Mouse (Mus musculus): ENCODE data around the gene Fgf11. TPM values are rescaled to one million over a fixed set of nuclear protein-coding genes. Genes with fewer than 3 reads are reported as not detected.

Gene Fgf11
- total RNA-seq, 1 experiment from 2014 or later: 5.4 TPM

- ATAC-seq (replicated peaks in 1 of 2; ENCODE audit: insufficient read depth in 1 of 2, low FRiP score in 2 of 2, low TSS enrichment in 1 of 2, low read depth in 1 of 2, poor library complexity in 2 of 2, severe bottlenecking in 2 of 2): no peak
Observed at GRCm38 (mm10) chr11:69823456-69823855, 21.8 kb upstream of the Fgf11 start.

GRCm38 (mm10) chr11:69822080-69822479, 20.4 kb upstream of the Fgf11 start, which contains the start of gene Spem1:
Gene Spem1, minus strand, starts transcription at chr11:69822180.
- no peak for ATAC-seq (replicated peaks in 1 of 2; ENCODE audit: insufficient read depth in 1 of 2, low FRiP score in 2 of 2, low TSS enrichment in 1 of 2, low read depth in 1 of 2, poor library complexity in 2 of 2, severe bottlenecking in 2 of 2)

DNA sequence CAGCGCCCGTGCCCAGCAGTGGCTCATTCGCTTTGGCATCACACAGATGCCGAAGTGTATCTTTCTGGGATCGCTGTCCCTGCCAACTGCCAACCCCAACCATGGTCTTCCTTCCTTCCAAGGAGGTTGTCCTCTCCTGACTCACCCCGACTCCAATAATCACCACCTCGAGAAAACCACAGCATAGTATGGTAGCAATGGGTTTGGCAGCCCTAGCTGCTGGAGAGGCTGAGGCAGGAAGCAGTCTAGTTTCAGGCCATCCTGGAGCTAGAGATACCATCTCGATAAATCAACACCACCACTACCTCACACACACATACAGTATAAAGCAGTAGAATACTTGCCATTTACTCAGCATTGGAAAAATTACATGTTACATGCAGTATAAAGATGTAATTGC, 17.2 kb upstream of the Fgf11 start:
- no peak for ATAC-seq (replicated peaks in 1 of 2; ENCODE audit: insufficient read depth in 1 of 2, low FRiP score in 2 of 2, low TSS enrichment in 1 of 2, low read depth in 1 of 2, poor library complexity in 2 of 2, severe bottlenecking in 2 of 2)

- no peak for ATAC-seq (replicated peaks in 1 of 2; ENCODE audit: insufficient read depth in 1 of 2, low FRiP score in 2 of 2, low TSS enrichment in 1 of 2, low read depth in 1 of 2, poor library complexity in 2 of 2, severe bottlenecking in 2 of 2)
Observed at GRCm38 (mm10) chr11:69818365-69818764, 16.7 kb upstream of the Fgf11 start, which contains the start of gene Spem2. Gene Spem2, minus strand, starts transcription at chr11:69818465.

GRCm38 (mm10) chr11:69816520-69816919, 14.9 kb upstream of the Fgf11 start:
- ATAC-seq (replicated peaks in 1 of 2; ENCODE audit: insufficient read depth in 1 of 2, low FRiP score in 2 of 2, low TSS enrichment in 1 of 2, low read depth in 1 of 2, poor library complexity in 2 of 2, severe bottlenecking in 2 of 2): no peak

DNA sequence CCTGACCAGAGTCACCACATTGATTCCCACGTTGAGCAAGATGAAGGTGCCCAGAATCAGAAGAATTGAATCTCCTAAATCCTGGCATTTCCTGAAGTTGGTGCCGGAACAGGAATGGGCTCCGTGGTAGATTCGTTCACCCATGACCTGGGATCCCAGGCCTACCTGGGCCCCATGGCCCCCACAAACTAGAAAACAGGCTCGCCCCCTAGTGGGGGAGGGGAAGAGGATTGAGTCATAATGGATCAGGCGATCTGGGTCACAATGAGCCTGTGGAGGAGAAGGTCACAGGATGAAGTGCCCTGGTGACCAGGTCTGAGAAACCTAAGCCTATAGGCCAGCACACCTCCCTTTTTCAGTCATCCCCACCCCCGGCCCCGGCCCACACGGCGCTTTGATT, 13.5 kb upstream of the Fgf11 start, which contains the start of gene Gm39566:
Gm39566 (minus strand) TSS at position 144 of the 400 bp plus-strand sequence.
- ATAC-seq (replicated peaks in 1 of 2; ENCODE audit: insufficient read depth in 1 of 2, low FRiP score in 2 of 2, low TSS enrichment in 1 of 2, low read depth in 1 of 2, poor library complexity in 2 of 2, severe bottlenecking in 2 of 2): no peak

DNA sequence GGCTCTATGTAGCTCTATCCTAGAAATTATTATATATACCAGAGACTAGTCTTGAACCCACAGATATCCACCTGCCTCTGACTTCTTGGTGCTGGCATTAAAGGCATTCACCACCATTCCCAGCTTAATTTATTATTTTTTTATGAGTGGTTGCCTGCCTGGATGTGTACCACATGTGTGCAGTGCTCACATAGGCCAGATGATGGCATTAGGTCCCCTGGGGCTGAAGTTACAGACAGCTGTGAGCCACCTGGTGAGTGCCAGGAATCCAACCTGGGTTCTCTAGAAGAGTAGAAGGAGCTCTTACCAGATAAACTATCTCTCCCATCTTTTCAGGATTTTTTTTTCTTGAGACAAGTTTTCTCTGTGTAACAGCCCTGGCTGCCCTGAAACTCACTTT, 8.6 kb upstream of the Fgf11 start:
- no peak for ATAC-seq (replicated peaks in 1 of 2; ENCODE audit: insufficient read depth in 1 of 2, low FRiP score in 2 of 2, low TSS enrichment in 1 of 2, low read depth in 1 of 2, poor library complexity in 2 of 2, severe bottlenecking in 2 of 2)

- no peak for ATAC-seq (replicated peaks in 1 of 2; ENCODE audit: insufficient read depth in 1 of 2, low FRiP score in 2 of 2, low TSS enrichment in 1 of 2, low read depth in 1 of 2, poor library complexity in 2 of 2, severe bottlenecking in 2 of 2)
Observed at GRCm38 (mm10) chr11:69807641-69808040, 6.0 kb upstream of the Fgf11 start.

GRCm38 (mm10) chr11:69806378-69806777, 4.7 kb upstream of the Fgf11 start:
- no peak for ATAC-seq (replicated peaks in 1 of 2; ENCODE audit: insufficient read depth in 1 of 2, low FRiP score in 2 of 2, low TSS enrichment in 1 of 2, low read depth in 1 of 2, poor library complexity in 2 of 2, severe bottlenecking in 2 of 2)

DNA sequence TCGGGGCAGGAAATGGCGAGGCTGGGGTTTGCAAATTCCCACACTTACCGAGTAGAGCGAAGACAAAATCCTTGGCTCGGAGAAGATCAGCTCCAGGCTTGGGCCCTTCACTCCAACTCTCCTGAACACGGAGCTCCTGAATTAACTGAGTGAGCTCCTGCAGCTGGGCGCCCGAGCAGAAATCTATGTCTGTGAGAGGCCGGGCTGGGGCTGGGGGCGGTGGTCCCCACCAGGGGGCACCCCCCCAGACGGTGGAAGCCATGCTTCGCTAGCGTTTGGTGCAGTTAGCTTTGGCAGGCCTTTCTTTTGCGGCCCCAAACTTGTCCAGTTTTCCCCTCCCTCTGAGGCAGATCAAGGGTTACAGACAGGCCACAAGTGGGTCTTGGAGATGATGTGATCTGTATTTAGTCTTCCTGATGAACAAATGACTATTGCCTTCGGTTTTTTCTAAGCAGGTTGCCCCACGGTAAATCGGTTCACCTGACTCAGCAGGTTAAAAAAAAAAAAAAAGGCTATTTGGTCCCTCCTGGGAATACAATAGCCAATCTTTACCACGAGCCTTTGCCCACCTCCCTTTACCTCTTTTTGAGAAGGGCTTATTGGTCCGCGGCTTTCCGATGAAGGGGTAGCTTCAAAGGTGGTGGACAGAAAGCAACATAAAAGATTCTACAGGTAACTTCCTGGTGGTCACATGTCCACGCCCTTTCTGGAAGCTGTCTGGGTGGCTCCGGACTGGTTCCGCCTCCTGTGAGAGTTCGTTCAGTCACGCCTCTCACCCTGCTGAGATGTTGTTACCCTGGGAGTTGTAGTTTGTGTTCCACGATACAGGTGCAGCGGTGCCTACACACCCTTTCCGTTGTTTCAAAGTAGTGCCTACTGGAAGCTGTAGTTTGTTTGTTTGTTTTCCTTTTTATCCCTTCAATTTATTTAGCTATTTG, 3.6 kb upstream of the Fgf11 start, which contains the start of gene Tmem102:
Tmem102 (minus strand) TSS at position 653 of the 938 bp plus-strand sequence.
- no peak for ATAC-seq (replicated peaks in 1 of 2; ENCODE audit: insufficient read depth in 1 of 2, low FRiP score in 2 of 2, low TSS enrichment in 1 of 2, low read depth in 1 of 2, poor library complexity in 2 of 2, severe bottlenecking in 2 of 2)

- ATAC-seq (replicated peaks in 1 of 2; ENCODE audit: insufficient read depth in 1 of 2, low FRiP score in 2 of 2, low TSS enrichment in 1 of 2, low read depth in 1 of 2, poor library complexity in 2 of 2, severe bottlenecking in 2 of 2): no peak
Observed at GRCm38 (mm10) chr11:69804652-69804940, 2.9 kb upstream of the Fgf11 start.

GRCm38 (mm10) chr11:69803786-69804651, 2.4 kb upstream of the Fgf11 start:
- peak; percentile 23 to 59; a peak in 3 of 4 replicates for ATAC-seq (replicated peaks in 1 of 2; ENCODE audit: insufficient read depth in 1 of 2, low FRiP score in 2 of 2, low TSS enrichment in 1 of 2, low read depth in 1 of 2, poor library complexity in 2 of 2, severe bottlenecking in 2 of 2)

DNA sequence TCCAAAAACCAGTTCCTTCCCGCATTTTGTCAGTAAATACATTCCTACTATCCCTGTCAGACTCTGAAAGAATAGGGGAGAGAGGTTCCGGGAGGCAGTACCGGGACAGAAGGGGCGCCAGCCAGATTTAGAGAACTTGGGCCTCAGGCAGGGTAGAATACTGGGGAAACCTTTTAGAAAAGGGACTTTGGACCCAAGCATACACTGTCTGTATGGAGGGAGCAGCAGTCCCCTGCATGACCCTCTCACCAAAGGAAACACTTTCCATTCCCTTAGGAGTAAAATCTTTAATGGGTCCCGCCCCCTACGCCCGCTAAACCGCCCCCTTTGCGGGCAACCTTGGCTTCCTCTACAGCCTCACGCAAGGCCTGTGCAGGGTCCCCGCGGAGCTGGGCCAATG, 1.7 kb upstream of the Fgf11 start:
- ATAC-seq (replicated peaks in 1 of 2; ENCODE audit: insufficient read depth in 1 of 2, low FRiP score in 2 of 2, low TSS enrichment in 1 of 2, low read depth in 1 of 2, poor library complexity in 2 of 2, severe bottlenecking in 2 of 2): no peak

DNA sequence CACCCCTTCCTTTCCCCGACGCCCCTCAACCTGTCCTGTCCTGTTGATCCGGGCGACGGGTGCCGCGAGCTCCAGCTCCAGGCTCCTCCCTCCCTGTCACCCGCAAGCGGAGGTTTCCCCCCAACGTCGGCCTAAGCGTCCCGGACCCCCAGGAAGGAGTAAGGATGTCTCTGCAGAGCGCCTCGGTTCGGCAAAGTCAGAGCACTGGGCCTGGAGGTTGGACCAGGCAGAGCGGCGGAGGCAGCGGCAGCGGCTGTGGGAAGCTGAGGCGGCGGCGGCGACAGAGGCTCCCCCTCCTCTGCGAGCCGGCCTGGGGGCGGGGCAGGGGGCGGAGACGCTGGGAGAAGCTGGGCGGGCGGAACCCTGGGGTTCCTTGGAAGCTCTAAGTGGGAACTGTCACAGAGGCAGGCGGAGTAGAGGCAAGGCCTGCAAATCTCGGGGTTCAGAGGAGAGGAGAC, 1.0 kb upstream of the Fgf11 start:
- ATAC-seq (replicated peaks in 1 of 2; ENCODE audit: insufficient read depth in 1 of 2, low FRiP score in 2 of 2, low TSS enrichment in 1 of 2, low read depth in 1 of 2, poor library complexity in 2 of 2, severe bottlenecking in 2 of 2): peak; percentile 40 to 43; a peak in 3 of 4 replicates

DNA sequence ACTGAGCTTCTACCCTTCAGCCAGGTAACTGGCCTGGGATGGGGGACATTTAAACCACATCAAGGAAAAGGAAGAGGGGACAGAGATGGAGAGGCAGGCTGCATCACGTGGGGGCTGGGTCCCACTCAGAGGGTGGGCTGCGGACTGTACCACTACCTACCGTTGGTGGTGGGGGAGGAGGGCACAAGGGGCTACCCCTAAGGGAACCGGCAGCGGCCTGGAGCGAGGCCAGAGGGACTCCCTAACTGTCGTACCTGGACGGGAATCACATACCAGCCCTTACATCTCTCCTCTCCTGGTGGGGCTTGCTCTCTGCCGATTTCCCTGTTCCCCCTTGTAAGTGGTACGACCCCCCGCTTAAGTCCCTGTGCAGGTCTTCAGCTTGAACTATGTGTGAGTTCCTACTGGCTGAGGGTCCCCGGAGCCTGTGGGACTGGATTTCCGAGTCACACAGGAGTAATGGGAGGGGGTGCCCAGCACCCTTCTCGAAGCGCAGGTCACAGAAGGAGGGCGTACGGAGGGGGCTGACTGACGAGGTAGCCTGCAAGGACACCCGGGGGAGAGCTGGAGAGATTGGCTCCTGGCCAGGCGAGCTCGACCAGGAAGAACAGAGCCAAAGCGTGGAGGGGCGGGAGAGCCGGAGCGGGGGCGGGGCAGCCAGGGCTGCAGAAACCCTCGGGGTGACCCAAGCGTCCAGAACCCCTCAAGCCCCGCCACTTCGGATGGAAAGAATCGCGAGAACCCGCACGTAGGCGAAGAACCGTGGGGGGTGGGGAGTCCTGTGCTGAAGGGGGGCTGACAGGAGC, 1.1 kb downstream of the Fgf11 start:
- ATAC-seq (replicated peaks in 1 of 2; ENCODE audit: insufficient read depth in 1 of 2, low FRiP score in 2 of 2, low TSS enrichment in 1 of 2, low read depth in 1 of 2, poor library complexity in 2 of 2, severe bottlenecking in 2 of 2): no peak

DNA sequence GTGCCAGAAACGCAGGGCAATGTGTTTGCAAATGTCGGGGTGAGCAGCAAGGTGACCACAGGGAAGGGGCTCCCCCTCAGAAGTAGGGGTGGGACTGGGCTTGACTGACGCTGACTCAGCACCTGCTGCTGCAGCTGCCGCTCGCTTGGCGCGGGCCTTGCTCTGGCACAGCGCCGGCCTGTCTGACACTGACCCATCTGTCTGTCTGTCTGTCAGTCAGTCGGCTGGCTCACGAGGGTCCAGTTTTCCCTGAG, 1.6 kb downstream of the Fgf11 start:
- no peak; a peak in 1 of 4 replicates for ATAC-seq (replicated peaks in 1 of 2; ENCODE audit: insufficient read depth in 1 of 2, low FRiP score in 2 of 2, low TSS enrichment in 1 of 2, low read depth in 1 of 2, poor library complexity in 2 of 2, severe bottlenecking in 2 of 2)

- no peak for ATAC-seq (replicated peaks in 1 of 2; ENCODE audit: insufficient read depth in 1 of 2, low FRiP score in 2 of 2, low TSS enrichment in 1 of 2, low read depth in 1 of 2, poor library complexity in 2 of 2, severe bottlenecking in 2 of 2)
Observed at GRCm38 (mm10) chr11:69799394-69800137, 2.1 kb downstream of the Fgf11 start.
